Mouse (Mus musculus) spleen, adult 18-20 months (tissue): ENCODE measurements around the gene Lasp1.
"Not testable (repeated sequence)": the region's sequence is repeated elsewhere in the genome, so short reads cannot be mapped to it uniquely, and the experiment has no call there.

ENCODE experiments used
- DNase-seq, 2 experiments: peaks; one replicate each; pipeline ENCODE4 v3.0.0; 2022; ENCODE audit warnings: mixed read lengths in 2 of 2

Gene Lasp1

GRCm38 (mm10) chr11:97798782-97799145 is at the start of gene Lasp1:
Lasp1 (plus strand) TSS chr11:97799000.
- peak; percentile 78 to 85 for DNase-seq

GRCm38 (mm10) chr11:97753277-97753676 is 45.5 kb upstream of the Lasp1 start:
- DNase-seq: no peak

GRCm38 (mm10) chr11:97758125-97758524 is 40.7 kb upstream of the Lasp1 start:
- DNase-seq: no peak

- no peak for DNase-seq
Observed at GRCm38 (mm10) chr11:97758942-97759341, 39.9 kb upstream of the Lasp1 start.

GRCm38 (mm10) chr11:97761638-97762037 is 37.2 kb upstream of the Lasp1 start:
- DNase-seq: no peak

- peak; percentile 86 to 92 for DNase-seq
Observed at GRCm38 (mm10) chr11:97766154-97766881, 32.5 kb upstream of the Lasp1 start, which contains the start of gene Cwc25. Cwc25 (minus strand) TSS chr11:97766556.

GRCm38 (mm10) chr11:97769704-97770103 is 29.1 kb upstream of the Lasp1 start:
- no peak for DNase-seq

GRCm38 (mm10) chr11:97771410-97771809 is 27.4 kb upstream of the Lasp1 start:
- DNase-seq: no peak

GRCm38 (mm10) chr11:97775186-97775585 is 23.6 kb upstream of the Lasp1 start:
- DNase-seq: no peak

- no peak for DNase-seq
Observed at GRCm38 (mm10) chr11:97775808-97776496, 22.8 kb upstream of the Lasp1 start, which contains the start of gene 1700001P01Rik. 1700001P01Rik (minus strand) TSS chr11:97775918.

GRCm38 (mm10) chr11:97776497-97777128 is 22.2 kb upstream of the Lasp1 start:
- no peak for DNase-seq

GRCm38 (mm10) chr11:97777129-97777529 is 21.7 kb upstream of the Lasp1 start:
- DNase-seq: no peak

- no peak for DNase-seq
Observed at GRCm38 (mm10) chr11:97778918-97779317, 19.9 kb upstream of the Lasp1 start.

- DNase-seq: no peak
Observed at GRCm38 (mm10) chr11:97779968-97780701, 18.7 kb upstream of the Lasp1 start.

- no peak for DNase-seq
Observed at GRCm38 (mm10) chr11:97781478-97781831, 17.3 kb upstream of the Lasp1 start.

- peak; percentile 97 to 100 for DNase-seq
Observed at GRCm38 (mm10) chr11:97781832-97782563, 16.8 kb upstream of the Lasp1 start, which contains the start of gene Rpl23. Rpl23 (minus strand) TSS chr11:97782437.

GRCm38 (mm10) chr11:97782564-97782895 is 16.3 kb upstream of the Lasp1 start:
- DNase-seq: no peak

GRCm38 (mm10) chr11:97787961-97788360 is 10.8 kb upstream of the Lasp1 start:
- DNase-seq: no peak

GRCm38 (mm10) chr11:97789727-97790126 is 9.1 kb upstream of the Lasp1 start:
- no peak for DNase-seq

- DNase-seq: not testable (repeated sequence)
Observed at GRCm38 (mm10) chr11:97790778-97791438, 7.9 kb upstream of the Lasp1 start.

GRCm38 (mm10) chr11:97793165-97793564 is 5.6 kb upstream of the Lasp1 start:
- peak in 1 of 2 experiments; percentile 34 for DNase-seq

GRCm38 (mm10) chr11:97796910-97797309 is 1.9 kb upstream of the Lasp1 start:
- peak; percentile 54 to 72 for DNase-seq
